Mouse (Mus musculus): ENCODE measurements around the gene A630001G21Rik. TPM values are rescaled to one million over a fixed set of nuclear protein-coding genes. Genes with fewer than 3 reads are reported as not detected.

The A630001G21Rik gene
- polyA plus RNA-seq, 1 experiment from 2014 or later = 1.3 TPM

DNA sequence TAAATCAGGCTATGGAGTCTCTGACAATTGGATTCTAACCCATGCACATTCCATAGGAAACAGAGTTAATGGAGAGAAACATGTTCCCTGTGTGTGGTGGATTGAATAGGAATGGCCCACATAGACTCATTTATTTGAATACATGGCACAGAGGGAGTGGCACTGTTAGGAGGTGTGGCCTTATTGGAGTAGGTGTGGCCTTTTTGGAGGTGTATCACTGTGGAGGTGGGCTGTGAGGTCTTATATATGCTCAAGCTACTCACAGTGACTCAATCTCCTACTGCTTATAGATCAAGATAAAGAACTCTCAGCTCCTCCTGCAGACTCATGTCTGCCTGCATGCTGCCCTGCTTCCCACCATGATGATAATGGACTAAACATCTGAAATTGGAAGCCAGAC, 63.9 kb downstream of the A630001G21Rik start:
- ATAC-seq (replicated peaks; ENCODE audit: low FRiP score) = no peak

GRCm38 (mm10) chr1:85706754-85707153, 71.7 kb downstream of the A630001G21Rik start:
- DNase-seq (ENCODE audit: low spot score) (no peak), ATAC-seq (replicated peaks; ENCODE audit: low FRiP score) (no peak)
- Histone ChIP-seq H3K4me2 (ENCODE audit: low read depth, low read length, severe bottlenecking) (no peak overlapping the region), H3K4me3 (ENCODE audit: low read depth, low read length) (no peak overlapping the region), H3K27ac (ENCODE audit: low read depth, low read length) (no peak overlapping the region), H3K4me1 (replicated peaks; ENCODE audit: control insufficient read depth, insufficient read depth, low read length) (no peaks in the 10 kb centered on the region), H3K9me3 (ENCODE audit: control insufficient read depth, low read length) (no peaks in the 10 kb centered on the region), H3K9ac (ENCODE audit: low read length) (no peak overlapping the region), H3K36me3 (ENCODE audit: control insufficient read depth, insufficient read depth, low read length) (no peaks in the 10 kb centered on the region), H3K27me3 (ENCODE audit: control insufficient read depth, insufficient read depth, low read length) (no peaks in the 10 kb centered on the region)
- WGBS = 81% methylated on average over 2 of the region's 2 CpGs

More for the DNA sequence above, 63.9 kb downstream of the A630001G21Rik start:
- Histone ChIP-seq H3K27ac (ENCODE audit: low read depth, low read length) (no peak overlapping the region), H3K9ac (ENCODE audit: low read length) (no peak overlapping the region), H3K27me3 (ENCODE audit: control insufficient read depth, insufficient read depth, low read length) (no peaks in the 10 kb centered on the region), H3K9me3 (ENCODE audit: control insufficient read depth, low read length) (no peaks in the 10 kb centered on the region), H3K36me3 (ENCODE audit: control insufficient read depth, insufficient read depth, low read length) (no peaks in the 10 kb centered on the region), H3K4me3 (ENCODE audit: low read depth, low read length) (no peak overlapping the region), H3K4me1 (replicated peaks; ENCODE audit: control insufficient read depth, insufficient read depth, low read length) (no peaks in the 10 kb centered on the region), H3K4me2 (ENCODE audit: low read depth, low read length, severe bottlenecking) (no peak overlapping the region)
- no peak for DNase-seq (ENCODE audit: low spot score)

DNA sequence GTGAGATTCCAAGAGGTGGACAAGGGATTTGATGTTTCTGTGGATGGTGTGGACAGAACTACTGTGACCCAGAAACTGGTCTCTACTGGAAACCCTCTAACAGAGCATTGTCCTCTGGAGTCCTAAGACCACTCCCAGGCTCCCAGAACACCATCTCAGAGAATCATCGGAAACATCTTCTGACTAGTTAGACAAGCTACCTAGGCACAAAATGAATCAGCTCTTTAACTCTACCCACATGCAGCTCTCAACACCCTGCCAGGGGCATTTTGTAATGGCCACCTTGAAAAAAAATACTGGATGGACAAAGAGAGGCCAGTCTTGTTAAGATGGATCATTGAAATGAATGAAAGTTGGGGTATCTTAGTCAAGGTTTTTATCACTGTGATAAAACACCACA, 72.9 kb downstream of the A630001G21Rik start:
- ATAC-seq (replicated peaks; ENCODE audit: low FRiP score) = no peak
- Histone ChIP-seq H3K27ac (ENCODE audit: low read depth, low read length) (no peak overlapping the region), H3K4me1 (replicated peaks; ENCODE audit: control insufficient read depth, insufficient read depth, low read length) (no peaks in the 10 kb centered on the region), H3K4me3 (ENCODE audit: low read depth, low read length) (no peak overlapping the region), H3K27me3 (ENCODE audit: control insufficient read depth, insufficient read depth, low read length) (no peaks in the 10 kb centered on the region), H3K9ac (ENCODE audit: low read length) (no peak overlapping the region), H3K4me2 (ENCODE audit: low read depth, low read length, severe bottlenecking) (no peak overlapping the region), H3K9me3 (ENCODE audit: control insufficient read depth, low read length) (no peaks in the 10 kb centered on the region), H3K36me3 (ENCODE audit: control insufficient read depth, insufficient read depth, low read length) (no peaks in the 10 kb centered on the region)
- 86% methylated on average over 1 of the region's 1 CpGs for WGBS
- DNase-seq (ENCODE audit: low spot score) = no peak

GRCm38 (mm10) chr1:85703245-85704186, 74.9 kb downstream of the A630001G21Rik start:
- Histone ChIP-seq H3K4me3 (ENCODE audit: low read depth, low read length) (peak overlapping the region; percentile 21), H3K9me3 (ENCODE audit: control insufficient read depth, low read length) (no peaks in the 10 kb centered on the region), H3K4me1 (replicated peaks; ENCODE audit: control insufficient read depth, insufficient read depth, low read length) (no peaks in the 10 kb centered on the region), H3K27me3 (ENCODE audit: control insufficient read depth, insufficient read depth, low read length) (no peaks in the 10 kb centered on the region), H3K27ac (ENCODE audit: low read depth, low read length) (no peak overlapping the region), H3K4me2 (ENCODE audit: low read depth, low read length, severe bottlenecking) (peak overlapping the region; percentile 48), H3K36me3 (ENCODE audit: control insufficient read depth, insufficient read depth, low read length) (no peaks in the 10 kb centered on the region), H3K9ac (ENCODE audit: low read length) (peak overlapping the region; percentile 30; the same call in 1 of the 2 replicates)
- ATAC-seq (replicated peaks; ENCODE audit: low FRiP score) (peak; percentile 98), DNase-seq (ENCODE audit: low spot score) (peak; percentile 84)
- 32% methylated on average over 22 of the region's 22 CpGs for WGBS

- H3K27ac ChIP-seq (ENCODE audit: low read depth, low read length) = no peak overlapping the region
- no peaks in the 10 kb centered on the region for H3K4me1 ChIP-seq (replicated peaks; ENCODE audit: control insufficient read depth, insufficient read depth, low read length)
- no peak overlapping the region for H3K9ac ChIP-seq (ENCODE audit: low read length)
- H3K27me3 ChIP-seq (ENCODE audit: control insufficient read depth, insufficient read depth, low read length) = no peaks in the 10 kb centered on the region
- H3K4me2 ChIP-seq (ENCODE audit: low read depth, low read length, severe bottlenecking) = no peak overlapping the region
- DNase-seq (ENCODE audit: low spot score) (no peak), ATAC-seq (replicated peaks; ENCODE audit: low FRiP score) (no peak)
- WGBS = 76% methylated on average over 4 of the region's 4 CpGs
- H3K36me3 ChIP-seq (ENCODE audit: control insufficient read depth, insufficient read depth, low read length) = no peaks in the 10 kb centered on the region
- no peaks in the 10 kb centered on the region for H3K9me3 ChIP-seq (ENCODE audit: control insufficient read depth, low read length)
- no peak overlapping the region for H3K4me3 ChIP-seq (ENCODE audit: low read depth, low read length)
Observed at GRCm38 (mm10) chr1:85702531-85702930, 75.9 kb downstream of the A630001G21Rik start.

GRCm38 (mm10) chr1:85697721-85698493, 80.5 kb downstream of the A630001G21Rik start:
- WGBS = 84% methylated on average over 4 of the region's 4 CpGs
- Histone ChIP-seq H3K4me1 (replicated peaks; ENCODE audit: control insufficient read depth, insufficient read depth, low read length) (no peaks in the 10 kb centered on the region), H3K27me3 (ENCODE audit: control insufficient read depth, insufficient read depth, low read length) (no peaks in the 10 kb centered on the region), H3K4me2 (ENCODE audit: low read depth, low read length, severe bottlenecking) (no peak overlapping the region), H3K27ac (ENCODE audit: low read depth, low read length) (no peak overlapping the region), H3K9me3 (ENCODE audit: control insufficient read depth, low read length) (no peaks in the 10 kb centered on the region), H3K9ac (ENCODE audit: low read length) (no peak overlapping the region), H3K36me3 (ENCODE audit: control insufficient read depth, insufficient read depth, low read length) (no peaks in the 10 kb centered on the region), H3K4me3 (ENCODE audit: low read depth, low read length) (no peak overlapping the region)
- DNase-seq (ENCODE audit: low spot score) (no peak), ATAC-seq (replicated peaks; ENCODE audit: low FRiP score) (no peak)

DNA sequence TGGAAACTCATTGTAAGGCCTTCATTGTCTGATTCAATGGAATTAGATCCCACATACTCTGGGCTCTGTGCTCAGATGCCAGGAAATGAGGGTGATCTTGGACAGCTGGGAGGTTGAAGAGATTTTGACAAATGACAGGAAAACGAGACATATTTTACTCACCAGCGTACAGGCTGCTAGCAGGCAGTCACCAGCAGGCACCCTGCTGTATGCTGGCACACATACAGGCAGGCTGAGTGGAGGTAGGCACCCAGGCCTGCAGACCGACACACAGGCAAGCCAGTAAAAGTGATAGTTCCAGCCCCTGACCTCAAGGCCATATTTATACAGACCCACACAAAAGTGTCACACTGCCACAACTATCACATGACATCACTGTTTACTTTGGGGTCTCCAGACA, 82.8 kb downstream of the A630001G21Rik start:
- H3K4me2 ChIP-seq (ENCODE audit: low read depth, low read length, severe bottlenecking) = no peak overlapping the region
- no peak overlapping the region for H3K4me3 ChIP-seq (ENCODE audit: low read depth, low read length)
- no peak for ATAC-seq (replicated peaks; ENCODE audit: low FRiP score)
- H3K27me3 ChIP-seq (ENCODE audit: control insufficient read depth, insufficient read depth, low read length) = no peaks in the 10 kb centered on the region
- DNase-seq (ENCODE audit: low spot score) = no peak
- 83% methylated on average over 3 of the region's 3 CpGs for WGBS
- H3K9me3 ChIP-seq (ENCODE audit: control insufficient read depth, low read length) = no peaks in the 10 kb centered on the region
- H3K9ac ChIP-seq (ENCODE audit: low read length) = no peak overlapping the region
- H3K36me3 ChIP-seq (ENCODE audit: control insufficient read depth, insufficient read depth, low read length) = no peaks in the 10 kb centered on the region
- H3K4me1 ChIP-seq (replicated peaks; ENCODE audit: control insufficient read depth, insufficient read depth, low read length) = no peaks in the 10 kb centered on the region
- H3K27ac ChIP-seq (ENCODE audit: low read depth, low read length) = no peak overlapping the region

GRCm38 (mm10) chr1:85693280-85693679, 85.2 kb downstream of the A630001G21Rik start:
- Histone ChIP-seq H3K27ac (ENCODE audit: low read depth, low read length) (no peak overlapping the region), H3K9ac (ENCODE audit: low read length) (no peak overlapping the region), H3K9me3 (ENCODE audit: control insufficient read depth, low read length) (no peaks in the 10 kb centered on the region), H3K36me3 (ENCODE audit: control insufficient read depth, insufficient read depth, low read length) (no peaks in the 10 kb centered on the region), H3K4me3 (ENCODE audit: low read depth, low read length) (no peak overlapping the region), H3K4me2 (ENCODE audit: low read depth, low read length, severe bottlenecking) (no peak overlapping the region), H3K4me1 (replicated peaks; ENCODE audit: control insufficient read depth, insufficient read depth, low read length) (no peaks in the 10 kb centered on the region), H3K27me3 (ENCODE audit: control insufficient read depth, insufficient read depth, low read length) (no peaks in the 10 kb centered on the region)
- 79% methylated on average over 3 of the region's 3 CpGs for WGBS
- DNase-seq (ENCODE audit: low spot score) (no peak), ATAC-seq (replicated peaks; ENCODE audit: low FRiP score) (no peak)
